Mouse (Mus musculus): ENCODE results near the gene Hspa2.

Gene Hspa2

GRCm38 (mm10) chr12:76403886-76404537, at the start of gene Hspa2:
Gene Hspa2 (plus strand): TSS chr12:76404176.
- peak; percentile 100 for DNase-seq (ENCODE audit: low spot score)

GRCm38 (mm10) chr12:76360868-76361267, 43.1 kb upstream of the Hspa2 start:
- no peak for DNase-seq (ENCODE audit: low spot score)

GRCm38 (mm10) chr12:76361405-76362302, 42.3 kb upstream of the Hspa2 start:
- DNase-seq (ENCODE audit: low spot score), result no peak

GRCm38 (mm10) chr12:76362303-76362676, 41.7 kb upstream of the Hspa2 start:
- DNase-seq (ENCODE audit: low spot score), result no peak

- no peak for DNase-seq (ENCODE audit: low spot score)
Observed at GRCm38 (mm10) chr12:76366276-76366675, 37.7 kb upstream of the Hspa2 start.

- peak; percentile 76 for DNase-seq (ENCODE audit: low spot score)
Observed at GRCm38 (mm10) chr12:76367096-76367995, 36.6 kb upstream of the Hspa2 start.

GRCm38 (mm10) chr12:76368201-76368789, 35.7 kb upstream of the Hspa2 start:
- peak; percentile 22 for DNase-seq (ENCODE audit: low spot score)

- DNase-seq (ENCODE audit: low spot score), result peak; percentile 75
Observed at GRCm38 (mm10) chr12:76368790-76369205, 35.2 kb upstream of the Hspa2 start.

GRCm38 (mm10) chr12:76369206-76369977, 34.6 kb upstream of the Hspa2 start, which contains the start of gene Zbtb25:
Gene Zbtb25 (minus strand): TSS chr12:76369602.
- DNase-seq (ENCODE audit: low spot score), result peak; percentile 83

GRCm38 (mm10) chr12:76369978-76370830, 33.8 kb upstream of the Hspa2 start, which contains the start of gene Zbtb1:
Gene Zbtb1 (plus strand): TSS chr12:76370266.
- peak; percentile 81 for DNase-seq (ENCODE audit: low spot score)

GRCm38 (mm10) chr12:76370831-76371571, 33.0 kb upstream of the Hspa2 start:
- peak; percentile 88 for DNase-seq (ENCODE audit: low spot score)

- no peak for DNase-seq (ENCODE audit: low spot score)
Observed at GRCm38 (mm10) chr12:76372046-76372445, 31.9 kb upstream of the Hspa2 start.

GRCm38 (mm10) chr12:76372881-76373818, 30.8 kb upstream of the Hspa2 start:
- DNase-seq (ENCODE audit: low spot score), result no peak

GRCm38 (mm10) chr12:76373991-76374390, 30.0 kb upstream of the Hspa2 start:
- peak; percentile 19 for DNase-seq (ENCODE audit: low spot score)

GRCm38 (mm10) chr12:76374911-76375310, 29.1 kb upstream of the Hspa2 start:
- DNase-seq (ENCODE audit: low spot score), result no peak

GRCm38 (mm10) chr12:76375506-76375905, 28.5 kb upstream of the Hspa2 start:
- no peak for DNase-seq (ENCODE audit: low spot score)

- peak; percentile 66 for DNase-seq (ENCODE audit: low spot score)
Observed at GRCm38 (mm10) chr12:76376649-76377048, 27.3 kb upstream of the Hspa2 start.

GRCm38 (mm10) chr12:76377059-76377458, 26.9 kb upstream of the Hspa2 start:
- no peak for DNase-seq (ENCODE audit: low spot score)

Data from embryo, embryonic 10 days (tissue).